Comparison of ENCODE assay signal across 16 mouse cellular contexts in genomic region chr7:51982303-51982702, GRCm38 (mm10). TPM values are rescaled to one million over a fixed set of nuclear protein-coding genes. Genes with fewer than 3 reads are reported as not detected.
DNase-seq lines count a peak whose midpoint lies in the region; ATAC-seq and TF ChIP-seq lines count a peak whose summit lies in the region.
"Had no signal": no experiment of that assay in that cellular context is flagged by ENCODE, and none has a peak within 500 bp of the region (broad histone marks: within the 10 kb centered on the region; RNA-seq: fewer than 3 reads in every experiment).

No protein-coding gene starts in this region.

- H3K9ac ChIP-seq in embryonic facial prominence, embryonic 11.5 days (replicated peaks; ENCODE audit: low read length): no peak overlapping the region
- H3K9ac ChIP-seq in MEL (ENCODE audit: control insufficient read depth, low read depth, low read length, poor library complexity, severe bottlenecking): no peak overlapping the region
- H3K9ac ChIP-seq in liver, embryonic 13.5 days: peak overlapping the region; percentile 38
- H3K9ac ChIP-seq: embryonic facial prominence, embryonic 13.5 days; midbrain, embryonic 12.5 days had no signal

- WGBS in embryonic facial prominence, embryonic 11.5 days: 18% methylated on average over 1 of the region's 1 CpGs
- 25% methylated on average over 1 of the region's 1 CpGs for WGBS in embryonic facial prominence, embryonic 10.5 days
- 13% methylated on average over 1 of the region's 1 CpGs for WGBS in liver, embryonic 13.5 days (ENCODE audit: insufficient replicate concordance)

- H3K4me1 ChIP-seq in embryonic facial prominence, embryonic 11.5 days (ENCODE audit: control insufficient read depth, insufficient read depth, low read length): no peaks in the 10 kb centered on the region; the same call in 1 of the 2 replicates
- peaks cover 12% of the 10 kb centered on the region for H3K4me1 ChIP-seq in embryonic facial prominence, embryonic 10.5 days
- peaks cover 20 to 25% of the 10 kb centered on the region in 2 experiments for H3K4me1 ChIP-seq in MEL (ENCODE audit: control insufficient read depth in 1 of 2, insufficient read depth in 2 of 2, low read length in 2 of 2)
- H3K4me1 ChIP-seq in liver, embryonic 13.5 days (replicated peaks): peaks cover 44% of the 10 kb centered on the region
- H3K4me1 ChIP-seq: midbrain, embryonic 12.5 days had no signal

- H3K36me3 ChIP-seq in embryonic facial prominence, embryonic 11.5 days (replicated peaks; ENCODE audit: control insufficient read depth, insufficient read depth, low read depth, low read length): no peaks in the 10 kb centered on the region
- H3K36me3 ChIP-seq in embryonic facial prominence, embryonic 10.5 days (replicated peaks): no peaks in the 10 kb centered on the region
- peaks cover 0 to 29% of the 10 kb centered on the region in 2 experiments; a peak in 2 of 4 replicates for H3K36me3 ChIP-seq in MEL (ENCODE audit: control insufficient read depth in 1 of 2, insufficient read depth in 2 of 2, low read length in 2 of 2)
- no peaks in the 10 kb centered on the region for H3K36me3 ChIP-seq in liver, embryonic 13.5 days
- H3K36me3 ChIP-seq: embryonic facial prominence, embryonic 13.5 days; midbrain, embryonic 12.5 days had no signal

- no peak for TF ChIP-seq CTCF in MEL (IDR thresholded peaks at IDR 0.05 in 2 of 3, conservative IDR thresholded peaks at IDR 0.05 in 1 of 3; ENCODE audit: control insufficient read depth in 1 of 3, insufficient read depth in 1 of 3, low read depth in 2 of 3, low read length in 3 of 3, poor library complexity in 1 of 3, severe bottlenecking in 1 of 3)

- no peak overlapping the region for H3K4me3 ChIP-seq in embryonic facial prominence, embryonic 11.5 days (ENCODE audit: low read depth, low read length)
- H3K4me3 ChIP-seq in embryonic facial prominence, embryonic 10.5 days: no peak overlapping the region
- H3K4me3 ChIP-seq in MEL (ENCODE audit: control insufficient read depth in 1 of 2, insufficient read depth in 1 of 2, low read depth in 2 of 2, low read length in 2 of 2): no peak overlapping the region
- H3K4me3 ChIP-seq in liver, embryonic 13.5 days (replicated peaks): no peak overlapping the region
- H3K4me3 ChIP-seq: embryonic facial prominence, embryonic 13.5 days; midbrain, embryonic 12.5 days had no signal

- H3K4me2 ChIP-seq in embryonic facial prominence, embryonic 11.5 days (ENCODE audit: low read depth, low read length): no peak overlapping the region
- peak overlapping the region; percentile 35 for H3K4me2 ChIP-seq in liver, embryonic 13.5 days
- H3K4me2 ChIP-seq: embryonic facial prominence, embryonic 13.5 days; midbrain, embryonic 12.5 days had no signal

- TF ChIP-seq POLR2A in MEL (IDR thresholded peaks at IDR 0.05; ENCODE audit: control insufficient read depth in 1 of 2, insufficient read depth in 1 of 2, low read depth in 1 of 2, low read length in 2 of 2, poor library complexity in 1 of 2): no peak

- H3K27me3 ChIP-seq in embryonic facial prominence, embryonic 11.5 days (ENCODE audit: control insufficient read depth, insufficient read depth, low read length): no peaks in the 10 kb centered on the region
- H3K27me3 ChIP-seq in embryonic facial prominence, embryonic 10.5 days (replicated peaks; ENCODE audit: low read depth, poor library complexity, severe bottlenecking): no peaks in the 10 kb centered on the region
- H3K27me3 ChIP-seq in MEL (ENCODE audit: control insufficient read depth in 1 of 2, insufficient read depth in 2 of 2, low read length in 2 of 2): no peaks in the 10 kb centered on the region
- no peaks in the 10 kb centered on the region for H3K27me3 ChIP-seq in liver, embryonic 13.5 days
- H3K27me3 ChIP-seq: embryonic facial prominence, embryonic 13.5 days; midbrain, embryonic 12.5 days had no signal

- DNase-seq in embryonic facial prominence, embryonic 11.5 days (ENCODE audit: low spot score): no peak
- no peak for DNase-seq in embryonic facial prominence, embryonic 10.5 days (ENCODE audit: low spot score)
- peak; percentile 42 for DNase-seq in layer of hippocampus, adult 9-11 months
- no peak for DNase-seq in layer of hippocampus, adult 11-12 months (ENCODE audit: low spot score)
- DNase-seq in MEL (ENCODE audit: low read depth, low spot score): peak; percentile 46
- DNase-seq in liver, embryonic 13.5 days: no peak
- no peak for DNase-seq in urinary bladder, adult 2 months (ENCODE audit: low spot score)
- no peak for DNase-seq in cerebellum, adult 11 months
- DNase-seq: spleen, adult 18-20 months; thymus, adult 2 months had no signal

- TF ChIP-seq EP300 in MEL (IDR thresholded peaks at IDR 0.05; ENCODE audit: low read depth in 1 of 2, low read length in 2 of 2): peak in 1 of 2 experiments; percentile 45; a peak in 1 of 4 replicates

- H3K79me2 ChIP-seq in MEL (ENCODE audit: control insufficient read depth, insufficient read depth, low read length, poor library complexity): no peaks in the 10 kb centered on the region

- no peak for TF ChIP-seq RAD21 in MEL (IDR thresholded peaks at IDR 0.05; ENCODE audit: low read depth, low read length)

- no peak overlapping the region for H3K27ac ChIP-seq in embryonic facial prominence, embryonic 11.5 days (replicated peaks; ENCODE audit: low read depth, low read length)
- H3K27ac ChIP-seq in embryonic facial prominence, embryonic 10.5 days (replicated peaks): no peak overlapping the region
- no peak overlapping the region for H3K27ac ChIP-seq in MEL (ENCODE audit: control insufficient read depth, low read depth, low read length)
- peak overlapping the region; percentile 37 for H3K27ac ChIP-seq in liver, embryonic 13.5 days
- H3K27ac ChIP-seq: embryonic facial prominence, embryonic 13.5 days; midbrain, embryonic 12.5 days had no signal

- no peaks in the 10 kb centered on the region for H3K9me3 ChIP-seq in embryonic facial prominence, embryonic 11.5 days (replicated peaks; ENCODE audit: control insufficient read depth, low read length)
- no peaks in the 10 kb centered on the region for H3K9me3 ChIP-seq in embryonic facial prominence, embryonic 10.5 days
- no peaks in the 10 kb centered on the region for H3K9me3 ChIP-seq in MEL (replicated peaks; ENCODE audit: insufficient read depth, low read length)
- H3K9me3 ChIP-seq in liver, embryonic 13.5 days (replicated peaks): no peaks in the 10 kb centered on the region
- H3K9me3 ChIP-seq: embryonic facial prominence, embryonic 13.5 days; midbrain, embryonic 12.5 days had no signal

- ATAC-seq in embryonic facial prominence, embryonic 11.5 days (replicated peaks; ENCODE audit: insufficient number of reproducible peaks, low FRiP score, low TSS enrichment, low read depth): peak; percentile 72
- peak; percentile 88 for ATAC-seq in liver, embryonic 13.5 days (ENCODE audit: low read depth)
- ATAC-seq: intestine, postnatal 0 days had no signal

TF ChIP-seq in MEL, 35 proteins besides CTCF, POLR2A, EP300 and RAD21:
- no peak for TF ChIP-seq ZKSCAN1 (IDR thresholded peaks at IDR 0.05; ENCODE audit: low read depth, low read length)
- peak; percentile 13; the same call in 1 of the 2 replicates for TF ChIP-seq MXI1 (IDR thresholded peaks at IDR 0.05; ENCODE audit: low read depth, low read length)
- no peak for TF ChIP-seq GABPA (IDR thresholded peaks at IDR 0.05; ENCODE audit: low read depth, low read length)
- TF ChIP-seq HCFC1 (IDR thresholded peaks at IDR 0.05; ENCODE audit: low read depth, low read length): no peak
- peak; percentile 40; the same call in 1 of the 2 replicates for TF ChIP-seq GATA1 (IDR thresholded peaks at IDR 0.05; ENCODE audit: low read depth, low read length)

RNA-seq across cellular contexts. Expression of gene Svip, which starts 23.5 kb away (rescaled TPM):
- 11.1 and 16.2 TPM in 2 replicates for polyA plus RNA-seq in embryonic facial prominence, embryonic 11.5 days (2014; fragmentation: Nextera tagmentation; extraction: Ambion mirVana)
- 6.4 and 8.6 TPM in 2 replicates for polyA plus RNA-seq in embryonic facial prominence, embryonic 10.5 days (2016; fragmentation: Nextera tagmentation; extraction: Ambion mirVana)
- total RNA-seq in MEL (2012; rRNA removed): 2.9 and 3.3 TPM in 2 replicates
- polyA plus RNA-seq in MEL (2012; ENCODE audit: insufficient read depth in 1 of 2, insufficient read length in 2 of 2, low read depth in 1 of 2, low replicate concordance in 2 of 2, missing spikeins in 1 of 2): 1 to 10 TPM in 1 of 2 experiments, not detected in 1; 5.6 TPM
- 24.1 and 29.9 TPM in 2 replicates for polyA plus RNA-seq in liver, embryonic 13.5 days (2015; fragmentation: Nextera tagmentation; extraction: Ambion mirVana)
- polyA plus RNA-seq in urinary bladder, adult 2 months (2012; rRNA removed): 13.1 and 13.5 TPM in 2 replicates

RNA-seq across cellular contexts. Expression of gene 1700015G11Rik, which starts 33.2 kb away (rescaled TPM):
- not detected in 2 replicates for polyA plus RNA-seq in embryonic facial prominence, embryonic 11.5 days (2014; fragmentation: Nextera tagmentation; extraction: Ambion mirVana)
- polyA plus RNA-seq in embryonic facial prominence, embryonic 10.5 days (2016; fragmentation: Nextera tagmentation; extraction: Ambion mirVana): not detected in 2 replicates
- not detected in 2 replicates for total RNA-seq in MEL (2012; rRNA removed)
- polyA plus RNA-seq in MEL (2012; ENCODE audit: insufficient read depth in 1 of 2, insufficient read length in 2 of 2, low read depth in 1 of 2, low replicate concordance in 2 of 2, missing spikeins in 1 of 2): not detected
- not detected in 2 replicates for polyA plus RNA-seq in liver, embryonic 13.5 days (2015; fragmentation: Nextera tagmentation; extraction: Ambion mirVana)
- polyA plus RNA-seq in urinary bladder, adult 2 months (2012; rRNA removed): not detected in 2 replicates
- total RNA-seq: heart, postnatal 25 days; layer of hippocampus, adult 8-10 months; liver, adult 2 months had no signal
- polyA plus RNA-seq: embryonic facial prominence, embryonic 13.5 days; intestine, postnatal 0 days; liver, adult 2 months; midbrain, embryonic 12.5 days; thymus, adult 2 months had no signal

Comparison
In these comparisons a context has a peak if more than half of its experiments do, and no peak if none do; other contexts are left out.
1. DNase-seq: peak in layer of hippocampus, adult 9-11 months (single experiment) and MEL (single experiment); none in embryonic facial prominence, embryonic 11.5 days (single experiment), embryonic facial prominence, embryonic 10.5 days (single experiment), layer of hippocampus, adult 11-12 months (single experiment), liver, embryonic 13.5 days (single experiment), urinary bladder, adult 2 months (single experiment) and cerebellum, adult 11 months (single experiment).